Mouse (Mus musculus) midbrain, embryonic 11.5 days (tissue): Measurements from ENCODE around the gene Acss1. TPM values are rescaled to one million over a fixed set of nuclear protein-coding genes. Genes with fewer than 3 reads are reported as not detected.

Experiments
- ATAC-seq: fragments of 200-750 bp; cut with Nextera tagmentation; 2 replicates; pipeline ENCODE4 v1.8.0; 2017; ENCODE audit warnings: moderate TSS enrichment, moderate library complexity; ENCODE audit not compliant: low FRiP score
- DNase-seq: peaks from one replicate; pipeline ENCODE4 v3.0.0; 2015; ENCODE audit warnings: low spot score; ENCODE audit errors: missing footprints
- H3K27ac ChIP-seq: fragments of 300-500 bp; sonication (generic); 2 replicates; pipeline ENCODE4 v1.5.1; 2014; ENCODE audit warnings: low read depth, low read length
- H3K27me3 ChIP-seq: fragments of 300-500 bp; sonication (generic); 2 replicates; pipeline ENCODE4 v1.6.1; 2014; ENCODE audit warnings: mild to moderate bottlenecking, low read length, moderate library complexity, mixed read lengths; ENCODE audit not compliant: control insufficient read depth, insufficient read depth
- H3K36me3 ChIP-seq: fragments of 300-500 bp; sonication (generic); 2 replicates; pipeline ENCODE4 v1.6.1; 2014; ENCODE audit warnings: mild to moderate bottlenecking, low read length, moderate library complexity, mixed read lengths; ENCODE audit not compliant: control insufficient read depth, insufficient read depth
- H3K4me1 ChIP-seq: fragments of 300-500 bp; sonication (generic); 2 replicates; pipeline ENCODE4 v1.6.1; 2014; ENCODE audit warnings: low read length; ENCODE audit not compliant: control insufficient read depth, insufficient read depth
- H3K4me2 ChIP-seq: fragments of 300-500 bp; sonication (generic); 2 replicates; pipeline ENCODE4 v1.6.1; 2014; ENCODE audit warnings: mild to moderate bottlenecking, moderate library complexity
- H3K4me3 ChIP-seq: fragments of 300-500 bp; sonication (generic); 2 replicates; pipeline ENCODE4 v1.5.1; 2014; ENCODE audit warnings: low read depth, low read length
- H3K9ac ChIP-seq: fragments of 300-500 bp; sonication (generic); 2 replicates; pipeline ENCODE4 v1.6.1; 2014; ENCODE audit warnings: low read length
- H3K9me3 ChIP-seq: fragments of 300-500 bp; sonication (generic); 2 replicates; pipeline ENCODE4 v1.6.1; 2016; ENCODE audit warnings: low read length; ENCODE audit not compliant: control insufficient read depth
- WGBS: fragments of 180-500 bp; shearing (Covaris S2); extraction: QIAGEN DNeasy Blood & Tissue Kit; methylation state at CpG from one replicate; pipeline ENCODE4 v1.1.7; 2014; 5-methylcytosine and 5-hydroxymethylcytosine counted together
- polyA plus RNA-seq: library from polyadenylated mRNA; unstranded; fragments of >200 nt; fragmentation: Nextera tagmentation; extraction: Ambion mirVana; gene quantifications from 2 replicates; pipeline ENCODE4 v1.2.1, GENCODE M21; 2014

The Acss1 gene
- polyA plus RNA-seq, 1 experiment from 2014 or later, result 20.5 TPM

DNA sequence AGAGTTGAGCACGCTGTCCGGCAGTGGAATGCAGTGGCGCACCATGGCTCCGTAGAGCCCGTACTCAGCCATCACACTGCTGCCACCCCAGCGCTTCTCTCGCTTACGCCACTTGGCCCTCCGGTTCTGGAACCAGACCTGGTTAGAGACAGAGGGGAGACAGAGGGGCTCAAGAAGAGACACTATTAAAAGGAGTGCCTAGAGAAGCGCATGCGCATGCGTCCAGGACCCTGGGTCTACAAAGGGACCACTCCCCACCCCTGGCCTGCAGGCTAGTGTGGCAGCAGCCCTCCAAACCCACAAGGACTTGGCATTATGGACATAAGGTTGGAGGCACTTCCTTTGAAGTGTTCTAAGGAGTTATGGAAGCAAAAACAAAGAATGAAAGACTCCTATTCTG is 16.2 kb upstream of the Acss1 start:
- Histone ChIP-seq H3K4me2 (no peak overlapping the region), H3K36me3 (no peaks in the 10 kb centered on the region), H3K4me3 (no peak overlapping the region), H3K27ac (no peak overlapping the region), H3K27me3 (peaks cover 30% of the 10 kb centered on the region), H3K9me3 (no peaks in the 10 kb centered on the region), H3K4me1 (0 out of 2 replicates have a peak, but pooled peaks cover 3% of the 10 kb centered on the region), H3K9ac (no peak overlapping the region)
- peak; percentile 53 for DNase-seq
- WGBS, result 86% methylated on average over 12 of the region's 12 CpGs
- no peak for ATAC-seq

DNA sequence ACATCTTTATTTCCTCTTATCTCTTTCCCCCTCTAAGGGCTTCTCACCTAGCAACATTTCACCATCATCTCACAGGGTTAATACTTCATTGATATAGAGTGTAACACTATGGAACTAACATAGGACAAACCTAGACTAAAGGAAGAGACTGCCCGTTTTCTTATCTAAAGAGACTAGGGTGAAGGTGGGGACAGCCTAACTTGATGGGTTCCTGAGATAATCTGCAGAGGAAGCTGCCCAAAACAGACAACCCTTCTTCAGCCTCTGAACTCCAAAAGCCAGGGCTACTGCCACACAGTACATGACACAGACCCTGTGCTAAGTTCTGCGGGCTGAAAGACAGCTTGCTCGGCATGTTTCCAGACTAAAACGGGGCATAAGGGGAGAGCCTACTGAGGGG is 13.3 kb upstream of the Acss1 start:
- Histone ChIP-seq H3K36me3 (no peaks in the 10 kb centered on the region), H3K27me3 (peaks cover 3% of the 10 kb centered on the region), H3K4me3 (no peak overlapping the region), H3K9me3 (no peaks in the 10 kb centered on the region), H3K4me1 (no peaks in the 10 kb centered on the region), H3K9ac (no peak overlapping the region), H3K27ac (no peak overlapping the region), H3K4me2 (no peak overlapping the region)
- WGBS, result 83% methylated on average over 4 of the region's 4 CpGs
- DNase-seq, result peak; percentile 53
- ATAC-seq, result no peak

DNA sequence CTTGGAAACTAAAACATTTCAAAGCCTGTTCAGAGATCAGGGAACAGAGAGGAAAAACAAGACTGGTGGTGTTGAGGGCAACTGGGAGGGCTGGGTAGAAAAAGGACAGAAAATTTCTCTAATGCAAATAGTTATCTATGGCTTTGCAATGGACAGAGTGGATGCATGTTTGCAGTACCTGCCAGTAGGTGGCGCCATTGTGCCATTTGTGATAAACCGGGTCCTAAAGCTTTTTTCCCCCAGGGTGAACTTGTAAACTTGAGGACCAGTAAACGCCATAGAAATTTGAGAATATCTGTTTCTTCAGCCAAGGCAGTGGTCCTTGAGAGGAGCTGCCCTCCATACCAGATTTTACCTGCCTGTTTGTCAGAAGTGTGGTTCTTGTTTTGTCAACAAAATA is 10.1 kb upstream of the Acss1 start:
- no peak overlapping the region for H3K9ac ChIP-seq
- 0% methylated on average over 3 of the region's 3 CpGs for WGBS
- H3K4me2 ChIP-seq, result no peak overlapping the region
- no peaks in the 10 kb centered on the region for H3K9me3 ChIP-seq
- no peak overlapping the region for H3K4me3 ChIP-seq
- H3K27me3 ChIP-seq, result no peaks in the 10 kb centered on the region
- DNase-seq (peak; percentile 97), ATAC-seq (no peak)
- no peaks in the 10 kb centered on the region for H3K4me1 ChIP-seq
- no peaks in the 10 kb centered on the region for H3K36me3 ChIP-seq
- no peak overlapping the region for H3K27ac ChIP-seq

DNA sequence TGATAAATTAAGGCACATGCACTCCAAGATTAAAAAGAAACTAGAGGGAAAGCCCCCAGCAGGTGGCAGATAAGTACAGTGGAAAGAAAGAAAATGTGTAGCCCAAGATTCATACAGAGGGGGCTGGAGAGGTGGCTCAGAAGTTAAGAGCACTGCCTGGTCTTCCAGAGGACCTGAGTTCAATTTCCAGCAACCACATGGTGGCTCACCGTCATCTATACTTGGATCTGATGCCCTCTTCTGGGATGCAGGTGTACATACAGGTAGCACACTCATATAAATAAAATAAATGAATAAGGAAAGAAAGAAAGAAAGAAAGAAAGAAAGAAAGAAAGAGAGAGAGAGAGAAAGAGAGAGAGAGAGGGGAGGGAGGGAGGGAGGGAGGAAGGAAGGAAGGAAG is 7.2 kb upstream of the Acss1 start:
- Histone ChIP-seq H3K4me1 (no peaks in the 10 kb centered on the region), H3K27ac (no peak overlapping the region), H3K4me2 (no peak overlapping the region), H3K36me3 (no peaks in the 10 kb centered on the region), H3K9ac (no peak overlapping the region), H3K4me3 (no peak overlapping the region), H3K27me3 (no peaks in the 10 kb centered on the region; the same call in 1 of the 2 replicates), H3K9me3 (no peaks in the 10 kb centered on the region)
- ATAC-seq (no peak), DNase-seq (no peak)
- WGBS, result 26% methylated on average over 1 of the region's 1 CpGs

DNA sequence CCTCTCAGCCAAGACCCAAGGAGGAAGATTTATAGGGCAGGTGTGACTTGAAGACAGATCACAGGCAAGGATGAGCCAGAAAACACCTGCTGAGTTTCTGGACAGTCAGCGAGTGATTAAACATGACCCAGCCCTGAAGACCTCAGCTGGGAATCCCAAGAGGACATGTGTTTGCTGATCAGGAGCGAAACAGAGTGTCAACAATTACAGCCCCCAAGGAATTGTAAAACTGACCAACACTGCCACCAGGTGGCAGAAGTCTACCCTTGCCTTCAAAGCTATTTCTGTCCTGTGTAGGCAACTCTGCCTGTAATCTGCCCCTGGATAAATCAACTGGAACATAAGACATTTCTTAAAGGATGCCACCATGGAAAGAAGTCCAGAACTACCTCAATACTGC is 6.6 kb upstream of the Acss1 start:
- no peak overlapping the region for H3K4me2 ChIP-seq
- H3K27me3 ChIP-seq, result no peaks in the 10 kb centered on the region; the same call in 1 of the 2 replicates
- no peaks in the 10 kb centered on the region for H3K4me1 ChIP-seq
- peak; percentile 96 for DNase-seq
- H3K9me3 ChIP-seq, result no peaks in the 10 kb centered on the region
- WGBS, result 0% methylated on average over 2 of the region's 2 CpGs
- no peak overlapping the region for H3K4me3 ChIP-seq
- ATAC-seq, result peak; percentile 84
- no peak overlapping the region for H3K27ac ChIP-seq
- no peaks in the 10 kb centered on the region for H3K36me3 ChIP-seq
- no peak overlapping the region for H3K9ac ChIP-seq

DNA sequence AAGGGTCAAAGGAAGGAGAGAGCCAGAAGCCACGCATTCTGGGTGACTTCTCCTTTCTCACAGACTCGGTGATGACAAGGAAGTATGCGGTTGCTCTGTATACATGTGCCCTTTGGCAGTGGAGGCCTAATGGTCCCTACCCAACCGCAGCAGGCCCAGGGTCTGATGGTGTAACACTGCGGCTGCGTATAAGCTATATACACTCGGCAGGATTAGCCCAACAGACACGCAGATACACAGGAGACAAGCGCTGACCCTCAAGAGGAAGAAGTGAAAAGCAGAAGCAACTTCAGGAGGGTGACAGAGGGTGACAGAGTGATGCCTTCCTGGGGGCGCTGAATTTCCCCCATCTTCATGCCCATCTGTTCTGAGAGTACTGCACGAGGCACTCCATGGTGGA is 5.6 kb upstream of the Acss1 start:
- no peak overlapping the region for H3K9ac ChIP-seq
- no peak; the same call in 1 of the 2 replicates for ATAC-seq
- H3K4me2 ChIP-seq, result no peak overlapping the region
- no peaks in the 10 kb centered on the region for H3K4me1 ChIP-seq
- no peaks in the 10 kb centered on the region; the same call in 1 of the 2 replicates for H3K27me3 ChIP-seq
- DNase-seq, result peak; percentile 68
- no peaks in the 10 kb centered on the region for H3K36me3 ChIP-seq
- H3K9me3 ChIP-seq, result no peaks in the 10 kb centered on the region
- no peak overlapping the region for H3K4me3 ChIP-seq
- no peak overlapping the region for H3K27ac ChIP-seq
- 89% methylated on average over 11 of the region's 11 CpGs for WGBS

DNA sequence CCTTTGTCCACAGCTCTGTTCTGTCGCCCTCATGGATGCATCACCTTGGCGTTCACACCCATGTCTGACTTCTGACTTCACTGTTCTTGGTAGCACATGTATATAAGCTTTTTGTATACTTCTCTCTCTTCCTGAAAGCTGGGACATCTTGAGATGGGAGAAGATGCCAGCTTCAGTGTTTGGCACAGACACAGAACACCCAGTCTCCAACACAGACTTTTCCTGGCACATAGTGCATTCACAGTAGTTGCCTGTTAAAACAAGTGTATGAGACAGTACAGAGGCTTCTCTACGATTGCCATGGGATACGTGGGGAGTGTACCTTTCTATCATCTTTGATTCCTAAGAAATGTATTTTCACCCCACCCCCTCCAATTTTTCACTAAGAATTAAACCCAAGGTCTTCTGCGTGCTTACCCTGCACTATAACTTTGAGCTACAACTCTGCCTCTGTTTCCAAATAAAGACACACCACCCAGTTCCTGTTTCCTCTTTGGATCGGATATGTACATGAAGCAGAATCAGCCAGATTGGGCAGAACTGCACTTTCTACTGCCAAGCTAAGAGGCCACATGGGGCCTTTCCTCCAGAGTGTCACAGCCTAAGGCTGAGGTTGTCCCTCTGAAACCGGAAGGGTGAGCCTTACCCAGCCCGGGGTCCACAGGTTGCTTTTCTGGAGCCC is 3.5 kb upstream of the Acss1 start:
- Histone ChIP-seq H3K9me3 (no peaks in the 10 kb centered on the region), H3K27ac (no peak overlapping the region), H3K9ac (no peak overlapping the region), H3K4me1 (peaks cover 9% of the 10 kb centered on the region), H3K27me3 (peaks cover 3% of the 10 kb centered on the region), H3K4me3 (no peak overlapping the region), H3K36me3 (no peaks in the 10 kb centered on the region), H3K4me2 (no peak overlapping the region)
- 81% methylated on average over 8 of the region's 8 CpGs for WGBS
- ATAC-seq (no peak), DNase-seq (no peak)

DNA sequence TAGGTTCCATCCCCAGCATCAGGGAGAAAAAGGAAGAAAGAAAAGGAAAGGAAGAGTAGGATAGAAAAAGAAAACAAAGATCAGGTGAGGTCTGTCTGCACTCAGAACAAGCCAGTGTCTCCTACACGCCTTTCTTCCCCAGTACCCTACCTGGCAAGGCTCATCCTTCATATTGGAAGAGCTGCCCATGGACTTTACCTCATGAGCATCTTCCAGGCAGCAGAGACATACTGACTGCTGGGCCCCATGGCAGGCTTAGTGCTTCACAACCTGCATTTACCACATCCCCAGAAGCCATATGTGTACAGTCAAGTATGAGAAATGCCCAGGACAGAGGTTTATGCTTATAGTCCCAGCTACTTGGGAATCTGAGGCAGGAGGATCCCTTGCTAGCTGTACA is 2.6 kb upstream of the Acss1 start:
- Histone ChIP-seq H3K9ac (no peak overlapping the region), H3K27ac (no peak overlapping the region), H3K9me3 (no peaks in the 10 kb centered on the region), H3K4me3 (no peak overlapping the region), H3K4me2 (no peak overlapping the region), H3K36me3 (no peaks in the 10 kb centered on the region), H3K4me1 (peaks cover 11% of the 10 kb centered on the region), H3K27me3 (peaks cover 3% of the 10 kb centered on the region)
- 100% methylated on average over 1 of the region's 1 CpGs for WGBS
- no peak for DNase-seq
- ATAC-seq, result no peak

DNA sequence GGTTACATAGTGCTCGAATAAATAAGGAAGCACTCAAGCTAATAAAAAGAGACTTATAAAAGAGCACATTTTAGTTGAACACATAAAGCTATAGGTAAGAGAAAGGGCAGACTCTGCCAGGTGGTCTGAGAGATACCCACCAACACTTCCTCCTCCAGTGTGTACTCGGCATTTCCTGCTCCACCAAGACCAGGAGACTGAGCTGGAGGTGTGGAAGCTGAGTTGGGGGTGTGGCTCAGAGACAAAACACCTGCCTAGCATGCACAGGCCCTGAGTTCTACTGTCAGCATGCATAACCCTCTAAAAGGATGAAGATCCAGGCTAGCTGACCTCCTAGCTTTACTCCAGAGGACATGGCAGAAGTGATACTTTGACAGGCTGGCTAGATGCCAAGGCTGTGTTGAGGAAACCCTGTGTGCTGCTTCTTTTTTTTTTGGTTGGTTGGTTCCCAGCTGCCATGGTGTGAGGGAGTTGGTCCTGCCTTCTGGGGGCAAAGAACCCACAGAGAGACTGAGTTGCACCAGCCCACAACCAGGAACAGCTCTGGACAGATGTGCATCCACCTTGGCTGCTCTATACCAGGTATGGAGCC is 1.2 kb upstream of the Acss1 start:
- peaks cover 16% of the 10 kb centered on the region for H3K4me1 ChIP-seq
- peaks cover 3% of the 10 kb centered on the region for H3K27me3 ChIP-seq
- WGBS, result 83% methylated on average over 2 of the region's 2 CpGs
- H3K27ac ChIP-seq, result no peak overlapping the region
- ATAC-seq, result no peak
- H3K9me3 ChIP-seq, result no peaks in the 10 kb centered on the region
- no peak overlapping the region for H3K4me2 ChIP-seq
- H3K9ac ChIP-seq, result no peak overlapping the region
- no peaks in the 10 kb centered on the region for H3K36me3 ChIP-seq
- H3K4me3 ChIP-seq, result no peak overlapping the region
- DNase-seq, result no peak
